Mouse (Mus musculus) gastrocnemius, adult 8-10 months (tissue): ENCODE results near the gene Hes1. TPM values are rescaled to one million over a fixed set of nuclear protein-coding genes. Genes with fewer than 3 reads are reported as not detected.
"Not testable (repeated sequence)": the region's sequence is repeated elsewhere in the genome, so short reads cannot be mapped to it uniquely, and the experiment has no call there.

Experiments
- DNase-seq, 2 experiments: peaks; one replicate each; pipeline ENCODE4 v3.0.0; 2022; ENCODE audit warnings: low spot score in 2 of 2
- total RNA-seq, 4 experiments: library from RNA; stranded (reverse); gene quantifications; 2 replicates each; pipeline ENCODE4 v1.2.4; 2022

Gene Hes1
- total RNA-seq, 4 experiments from 2014 or later, result 8.9 to 13.4 (median 9.9) TPM

GRCm38 (mm10) chr16:30069950-30070770 lies 6.0 kb downstream of the Hes1 start:
- DNase-seq, result peak; percentile 83 to 88

- no peak for DNase-seq
These were observed 6.6 kb downstream of the Hes1 start for GRCm38 (mm10) chr16:30070771-30071191.

- no peak for DNase-seq
These were observed 9.1 kb downstream of the Hes1 start for GRCm38 (mm10) chr16:30073317-30073716.

GRCm38 (mm10) chr16:30081498-30081897 lies 17.3 kb downstream of the Hes1 start:
- DNase-seq, result no peak

GRCm38 (mm10) chr16:30081980-30082379 lies 17.8 kb downstream of the Hes1 start:
- DNase-seq, result no peak

- no peak for DNase-seq
These were observed 18.8 kb downstream of the Hes1 start for GRCm38 (mm10) chr16:30082965-30083364.

GRCm38 (mm10) chr16:30083536-30083935 lies 19.4 kb downstream of the Hes1 start:
- no peak for DNase-seq

- no peak for DNase-seq
These were observed 24.5 kb downstream of the Hes1 start for GRCm38 (mm10) chr16:30088646-30089045.

- no peak for DNase-seq
These were observed 26.1 kb downstream of the Hes1 start for GRCm38 (mm10) chr16:30090200-30090865.

GRCm38 (mm10) chr16:30096050-30096449 lies 31.9 kb downstream of the Hes1 start:
- no peak for DNase-seq

- peak; percentile 14 to 34 for DNase-seq
These were observed 32.3 kb downstream of the Hes1 start for GRCm38 (mm10) chr16:30096475-30096874.

- DNase-seq, result no peak
These were observed 34.9 kb downstream of the Hes1 start for GRCm38 (mm10) chr16:30099124-30099523.

GRCm38 (mm10) chr16:30102149-30102915 lies 38.1 kb downstream of the Hes1 start:
- DNase-seq, result no peak

- DNase-seq, result no peak
These were observed 38.8 kb downstream of the Hes1 start for GRCm38 (mm10) chr16:30102982-30103381.

- DNase-seq, result no peak
These were observed 39.3 kb downstream of the Hes1 start for GRCm38 (mm10) chr16:30103495-30103894.

- no peak for DNase-seq
These were observed 40.2 kb downstream of the Hes1 start for GRCm38 (mm10) chr16:30104363-30104762.

GRCm38 (mm10) chr16:30105476-30105875 lies 41.3 kb downstream of the Hes1 start:
- no peak for DNase-seq

GRCm38 (mm10) chr16:30108167-30108566 lies 44.0 kb downstream of the Hes1 start:
- DNase-seq, result not testable (repeated sequence)

- no peak for DNase-seq
These were observed 46.3 kb downstream of the Hes1 start for GRCm38 (mm10) chr16:30110466-30110865.

GRCm38 (mm10) chr16:30111069-30111468 lies 46.9 kb downstream of the Hes1 start:
- DNase-seq, result no peak

GRCm38 (mm10) chr16:30111566-30111965 lies 47.4 kb downstream of the Hes1 start:
- DNase-seq, result no peak

GRCm38 (mm10) chr16:30113170-30113569 lies 49.0 kb downstream of the Hes1 start:
- no peak for DNase-seq
